Mouse (Mus musculus): ENCODE data around the gene Gm42688. TPM values are rescaled to one million over a fixed set of nuclear protein-coding genes. Genes with fewer than 3 reads are reported as not detected.
A peak's percentile ranks its signal among the peaks of the same experiment; 100 is the strongest.

Gm42688 gene
- polyA plus RNA-seq, 1 experiment from 2014 or later = 4.9 TPM

DNA sequence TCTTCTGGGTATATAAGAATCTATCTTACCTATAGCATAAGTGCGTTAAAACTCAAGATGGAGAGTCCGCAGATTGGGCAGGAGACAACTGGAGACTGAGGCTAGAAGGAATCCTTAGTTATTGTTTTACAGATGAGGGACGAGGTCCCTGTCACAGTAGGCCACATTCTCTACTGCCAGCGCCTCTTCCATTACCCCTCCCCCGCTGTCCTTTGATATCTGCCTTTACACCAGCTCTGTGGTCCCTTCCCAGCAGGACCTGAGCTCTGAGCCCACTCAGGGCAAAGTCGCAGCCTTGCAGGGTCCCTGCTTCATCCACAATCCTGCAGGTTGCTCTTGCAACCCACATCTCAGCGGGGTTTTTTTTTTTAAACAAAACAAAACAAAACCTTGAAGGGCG lies 33.2 kb upstream of the Gm42688 start:
- H3K27me3 ChIP-seq (replicated peaks; ENCODE audit: control insufficient read depth, insufficient read depth, low read length) = peaks cover 81% of the 10 kb centered on the region
- H3K9ac ChIP-seq (replicated peaks; ENCODE audit: low read depth, low read length) = no peak overlapping the region
- H3K27ac ChIP-seq (ENCODE audit: low read length) = no peak overlapping the region
- no peaks in the 10 kb centered on the region for H3K9me3 ChIP-seq (ENCODE audit: control insufficient read depth, low read length)
- H3K36me3 ChIP-seq (ENCODE audit: control insufficient read depth, insufficient read depth) = no peaks in the 10 kb centered on the region
- 1% methylated on average over 8 of the region's 8 CpGs for WGBS
- H3K4me2 ChIP-seq (ENCODE audit: low read length) = no peak overlapping the region
- ATAC-seq = no peak
- H3K4me3 ChIP-seq (replicated peaks; ENCODE audit: low read length) = no peak overlapping the region
- peaks cover 18% of the 10 kb centered on the region for H3K4me1 ChIP-seq (replicated peaks; ENCODE audit: control insufficient read depth, insufficient read depth, low read length)

- H3K4me1 ChIP-seq (replicated peaks; ENCODE audit: control insufficient read depth, insufficient read depth, low read length) = peaks cover 18% of the 10 kb centered on the region
- no peak overlapping the region for H3K4me3 ChIP-seq (replicated peaks; ENCODE audit: low read length)
- H3K9me3 ChIP-seq (ENCODE audit: control insufficient read depth, low read length) = no peaks in the 10 kb centered on the region
- under 1% methylated on average over 74 of the region's 81 CpGs for WGBS
- no peak for ATAC-seq
- H3K4me2 ChIP-seq (ENCODE audit: low read length) = no peak overlapping the region
- H3K27ac ChIP-seq (ENCODE audit: low read length) = no peak overlapping the region
- peaks cover 80% of the 10 kb centered on the region for H3K27me3 ChIP-seq (replicated peaks; ENCODE audit: control insufficient read depth, insufficient read depth, low read length)
- H3K36me3 ChIP-seq (ENCODE audit: control insufficient read depth, insufficient read depth) = no peaks in the 10 kb centered on the region
- no peak overlapping the region for H3K9ac ChIP-seq (replicated peaks; ENCODE audit: low read depth, low read length)
These were observed 32.5 kb upstream of the Gm42688 start for GRCm38 (mm10) chr6:83068706-83069487.

DNA sequence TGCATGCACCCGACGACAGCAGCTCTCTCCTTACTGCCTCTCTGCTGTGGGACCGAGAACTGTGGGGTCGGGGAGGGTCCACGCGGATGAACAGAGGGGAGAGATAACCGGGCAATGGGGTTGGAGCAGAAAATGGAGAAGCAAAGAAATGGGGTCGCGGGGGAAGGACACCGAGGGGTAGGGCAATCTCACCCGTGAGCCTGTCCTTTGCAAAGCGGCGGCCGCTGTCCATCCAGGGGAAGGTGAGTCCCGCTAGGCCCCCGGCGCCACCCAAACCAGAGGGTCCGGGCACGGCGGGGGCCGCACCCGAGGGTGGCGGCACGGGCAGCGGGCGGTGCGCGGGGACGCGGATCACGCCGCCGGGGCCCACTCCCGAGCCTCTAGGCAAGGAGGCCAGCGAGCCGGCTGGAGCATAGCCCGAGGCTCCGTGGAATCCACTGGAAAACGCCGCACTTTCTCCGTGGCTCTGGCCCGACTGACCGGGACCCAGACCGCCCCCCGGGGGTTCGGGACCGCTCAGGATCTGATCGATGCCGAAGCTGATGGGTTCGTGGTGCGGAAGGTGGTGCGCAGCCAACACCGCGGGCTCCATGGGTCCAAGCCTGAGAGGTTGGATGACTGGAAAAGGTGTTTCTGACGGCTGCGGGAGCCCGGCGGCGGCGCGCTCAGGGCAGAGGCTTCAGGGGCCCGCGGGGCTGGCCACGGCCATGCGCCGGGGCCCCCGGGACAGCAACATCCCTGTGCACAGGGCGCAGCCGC lies 31.8 kb upstream of the Gm42688 start:
- Histone ChIP-seq H3K27me3 (replicated peaks; ENCODE audit: control insufficient read depth, insufficient read depth, low read length) (peaks cover 79% of the 10 kb centered on the region), H3K9ac (replicated peaks; ENCODE audit: low read depth, low read length) (no peak overlapping the region), H3K9me3 (ENCODE audit: control insufficient read depth, low read length) (no peaks in the 10 kb centered on the region), H3K4me3 (replicated peaks; ENCODE audit: low read length) (no peak overlapping the region), H3K36me3 (ENCODE audit: control insufficient read depth, insufficient read depth) (no peaks in the 10 kb centered on the region), H3K27ac (ENCODE audit: low read length) (no peak overlapping the region), H3K4me2 (ENCODE audit: low read length) (no peak overlapping the region), H3K4me1 (replicated peaks; ENCODE audit: control insufficient read depth, insufficient read depth, low read length) (peaks cover 18% of the 10 kb centered on the region)
- 1% methylated on average over 67 of the region's 69 CpGs for WGBS
- peak; percentile 29 for ATAC-seq

DNA sequence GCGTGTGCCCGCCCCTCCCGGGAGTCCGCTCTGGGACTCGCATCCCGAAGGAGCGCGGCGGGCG lies 31.3 kb upstream of the Gm42688 start, which contains the start of gene Tlx2:
Gene Tlx2, minus strand, starts transcription at position 47 of the 64 bp plus-strand sequence.
- Histone ChIP-seq H3K9ac (replicated peaks; ENCODE audit: low read depth, low read length) (no peak within 1 kb of the TSS), H3K27ac (ENCODE audit: low read length) (no peak within 1 kb of the TSS), H3K27me3 (replicated peaks; ENCODE audit: control insufficient read depth, insufficient read depth, low read length) (peaks cover 79% of the 10 kb centered on the region), H3K36me3 (ENCODE audit: control insufficient read depth, insufficient read depth) (no peaks in the 10 kb centered on the region), H3K4me3 (replicated peaks; ENCODE audit: low read length) (no peak within 1 kb of the TSS), H3K4me2 (ENCODE audit: low read length) (no peak within 1 kb of the TSS), H3K4me1 (replicated peaks; ENCODE audit: control insufficient read depth, insufficient read depth, low read length) (peaks cover 18% of the 10 kb centered on the region), H3K9me3 (ENCODE audit: control insufficient read depth, low read length) (no peaks in the 10 kb centered on the region)
- 0% methylated on average over 8 of the region's 10 CpGs for WGBS
- ATAC-seq = no peak

DNA sequence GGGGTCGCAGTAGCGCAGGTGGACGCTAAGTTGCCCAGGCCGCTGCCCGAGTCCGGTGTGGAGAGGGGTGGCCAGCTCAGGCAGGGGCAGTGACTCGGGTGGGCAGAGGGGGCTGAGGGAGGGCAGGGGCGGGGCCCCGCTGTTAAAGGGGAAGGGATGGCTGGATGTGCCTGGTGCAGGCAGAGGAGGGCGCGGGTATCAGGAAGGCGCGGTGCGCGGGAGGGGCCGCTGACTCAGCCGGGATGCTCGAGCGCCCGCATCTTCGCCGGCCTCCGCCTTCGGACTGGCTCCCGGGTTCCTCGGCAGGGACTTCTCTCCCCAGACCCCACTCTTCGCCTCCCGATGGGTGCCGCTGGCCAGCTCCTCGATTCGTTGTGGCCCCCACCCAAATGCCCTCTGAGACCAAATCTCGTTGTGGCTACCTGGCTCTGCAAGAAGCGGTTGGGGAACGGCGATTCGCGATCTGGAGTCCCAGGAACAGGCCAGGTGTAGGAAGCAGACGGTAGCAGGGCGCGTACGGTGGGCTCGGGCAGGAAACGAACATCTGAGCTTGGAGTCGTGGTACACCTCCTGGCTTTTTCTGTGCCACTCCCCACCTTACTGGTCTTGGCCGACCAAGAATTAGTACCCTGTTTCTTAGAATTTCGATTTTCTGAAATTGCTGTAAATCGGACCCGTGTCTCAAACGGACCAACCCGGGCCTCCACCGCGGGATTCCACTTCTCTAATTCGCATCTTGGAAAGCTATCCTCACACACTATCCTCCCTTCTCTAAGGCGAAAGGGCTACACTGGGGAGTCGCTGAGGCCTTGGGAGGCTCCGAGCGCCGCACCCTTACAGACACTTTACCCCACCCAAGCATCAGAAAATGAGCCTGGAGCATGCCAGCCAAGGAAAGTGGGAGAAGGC lies 30.9 kb upstream of the Gm42688 start:
- Histone ChIP-seq H3K27me3 (replicated peaks; ENCODE audit: control insufficient read depth, insufficient read depth, low read length) (peaks cover 80% of the 10 kb centered on the region), H3K4me3 (replicated peaks; ENCODE audit: low read length) (no peak overlapping the region), H3K9me3 (ENCODE audit: control insufficient read depth, low read length) (no peaks in the 10 kb centered on the region), H3K9ac (replicated peaks; ENCODE audit: low read depth, low read length) (no peak overlapping the region), H3K4me2 (ENCODE audit: low read length) (no peak overlapping the region), H3K36me3 (ENCODE audit: control insufficient read depth, insufficient read depth) (no peaks in the 10 kb centered on the region), H3K4me1 (replicated peaks; ENCODE audit: control insufficient read depth, insufficient read depth, low read length) (peaks cover 18% of the 10 kb centered on the region), H3K27ac (ENCODE audit: low read length) (no peak overlapping the region)
- no peak for ATAC-seq
- under 1% methylated on average over 51 of the region's 58 CpGs for WGBS

GRCm38 (mm10) chr6:83071220-83071619 lies 30.2 kb upstream of the Gm42688 start:
- Histone ChIP-seq H3K27me3 (replicated peaks; ENCODE audit: control insufficient read depth, insufficient read depth, low read length) (peaks cover 80% of the 10 kb centered on the region), H3K4me2 (ENCODE audit: low read length) (no peak overlapping the region), H3K9ac (replicated peaks; ENCODE audit: low read depth, low read length) (no peak overlapping the region), H3K27ac (ENCODE audit: low read length) (no peak overlapping the region), H3K4me3 (replicated peaks; ENCODE audit: low read length) (no peak overlapping the region), H3K36me3 (ENCODE audit: control insufficient read depth, insufficient read depth) (no peaks in the 10 kb centered on the region), H3K9me3 (ENCODE audit: control insufficient read depth, low read length) (no peaks in the 10 kb centered on the region), H3K4me1 (replicated peaks; ENCODE audit: control insufficient read depth, insufficient read depth, low read length) (peaks cover 18% of the 10 kb centered on the region)
- WGBS = 1% methylated on average over 23 of the region's 24 CpGs
- no peak for ATAC-seq

DNA sequence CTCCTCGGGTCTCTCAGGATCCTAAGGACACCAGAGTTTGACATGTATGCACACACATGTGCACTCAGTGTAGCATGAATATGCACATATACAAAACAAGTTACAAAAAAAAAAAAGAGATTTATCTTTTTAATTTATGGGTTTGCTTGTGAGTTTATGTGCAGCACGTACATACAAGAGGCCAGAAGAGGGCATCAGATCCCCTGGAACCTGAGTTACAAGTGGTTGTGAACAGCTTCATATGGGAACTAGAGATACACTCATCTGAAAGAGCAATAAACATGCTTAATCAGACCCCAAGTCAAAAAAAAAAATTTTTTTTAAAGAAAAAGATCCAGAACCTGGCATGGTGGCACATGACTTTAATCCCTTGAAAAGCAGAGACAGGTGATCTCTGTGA lies 26.4 kb upstream of the Gm42688 start:
- peaks cover 51% of the 10 kb centered on the region for H3K27me3 ChIP-seq (replicated peaks; ENCODE audit: control insufficient read depth, insufficient read depth, low read length)

DNA sequence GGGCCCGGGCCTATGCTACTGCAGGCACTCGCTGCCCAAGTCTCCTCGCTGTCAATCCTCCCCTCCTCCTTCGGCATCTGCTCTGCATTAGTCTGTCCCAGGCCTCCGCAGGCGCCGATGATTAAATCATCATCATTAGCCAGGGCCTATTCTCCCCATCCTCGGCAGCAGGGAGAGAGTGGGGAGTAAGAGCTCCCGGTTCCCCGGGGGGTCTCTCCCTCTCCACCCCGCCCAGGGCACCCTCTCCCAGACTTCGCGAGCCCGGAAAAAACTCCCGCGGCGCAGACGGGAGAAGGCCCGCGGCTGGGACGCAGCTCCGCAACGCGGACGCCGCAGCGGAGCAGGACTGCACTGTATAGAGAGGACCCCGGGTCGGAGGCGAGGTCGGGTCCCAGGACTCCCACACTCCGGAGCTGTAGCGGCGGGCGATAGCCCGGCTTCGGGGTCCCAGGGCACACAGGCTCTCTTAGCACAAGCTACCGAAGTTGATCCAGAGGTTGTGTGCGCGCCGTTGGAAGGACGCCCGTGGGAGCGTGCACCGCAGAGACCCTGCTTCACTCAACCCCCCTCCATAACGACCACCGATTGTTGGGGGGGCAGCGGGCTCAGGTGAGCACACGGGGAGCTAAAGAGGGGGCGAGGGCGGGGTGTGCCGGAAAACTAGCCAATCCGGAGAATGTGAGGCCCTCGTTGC lies 23.6 kb upstream of the Gm42688 start, which contains the start of gene Pcgf1:
Gene Pcgf1, plus strand, starts transcription at position 240 of the 694 bp plus-strand sequence.
- Histone ChIP-seq H3K9ac (replicated peaks; ENCODE audit: low read depth, low read length) (peak within 1 kb of the TSS; percentile 88), H3K4me1 (replicated peaks; ENCODE audit: control insufficient read depth, insufficient read depth, low read length) (peaks cover 21% of the 10 kb centered on the region), H3K4me3 (replicated peaks; ENCODE audit: low read length) (peak within 1 kb of the TSS; percentile 85), H3K27ac (ENCODE audit: low read length) (peak within 1 kb of the TSS; percentile 94), H3K36me3 (ENCODE audit: control insufficient read depth, insufficient read depth) (peaks cover 8% of the 10 kb centered on the region), H3K4me2 (ENCODE audit: low read length) (peak within 1 kb of the TSS; percentile 96), H3K27me3 (replicated peaks; ENCODE audit: control insufficient read depth, insufficient read depth, low read length) (peaks cover 36% of the 10 kb centered on the region), H3K9me3 (ENCODE audit: control insufficient read depth, low read length) (no peaks in the 10 kb centered on the region)
- WGBS = 0% methylated on average over 54 of the region's 54 CpGs
- peak; percentile 75 for ATAC-seq

More for the DNA sequence above, 26.4 kb upstream of the Gm42688 start:
- H3K4me3 ChIP-seq (replicated peaks; ENCODE audit: low read length) = no peak overlapping the region
- ATAC-seq = no peak
- H3K9me3 ChIP-seq (ENCODE audit: control insufficient read depth, low read length) = no peaks in the 10 kb centered on the region
- no peak overlapping the region for H3K4me2 ChIP-seq (ENCODE audit: low read length)
- no peaks in the 10 kb centered on the region for H3K36me3 ChIP-seq (ENCODE audit: control insufficient read depth, insufficient read depth)
- peaks cover 27% of the 10 kb centered on the region for H3K4me1 ChIP-seq (replicated peaks; ENCODE audit: control insufficient read depth, insufficient read depth, low read length)
- 25% methylated on average over 2 of the region's 2 CpGs for WGBS
- H3K27ac ChIP-seq (ENCODE audit: low read length) = no peak overlapping the region
- no peak overlapping the region for H3K9ac ChIP-seq (replicated peaks; ENCODE audit: low read depth, low read length)

Measured in forebrain, embryonic 16.5 days (tissue).